Mouse (Mus musculus) stomach, embryonic 14.5 days (tissue): ENCODE results near the gene Olfr170. TPM values are rescaled to one million over a fixed set of nuclear protein-coding genes. Genes with fewer than 3 reads are reported as not detected.
"Not testable (repeated sequence)": the region's sequence is repeated elsewhere in the genome, so short reads cannot be mapped to it uniquely, and the experiment has no call there.

Experiments used
- ATAC-seq: fragments of 200-750 bp; cut with Nextera tagmentation; 2 replicates; pipeline ENCODE4 v1.8.0; 2017; ENCODE audit warnings: low read depth, moderate TSS enrichment; ENCODE audit not compliant: insufficient number of reproducible peaks, insufficient read depth, low FRiP score
- H3K27ac ChIP-seq: fragments of 300-500 bp; sonication (generic); 2 replicates; pipeline ENCODE4 v1.5.1; 2014; ENCODE audit warnings: mild to moderate bottlenecking, low read length, moderate library complexity, mixed read lengths
- H3K27me3 ChIP-seq: fragments of 300-500 bp; sonication (generic); 2 replicates; pipeline ENCODE4 v1.6.1; 2014; ENCODE audit warnings: low read length, control low read depth, mixed read lengths; ENCODE audit not compliant: control insufficient read depth, insufficient read depth
- H3K36me3 ChIP-seq: fragments of 300-500 bp; sonication (generic); 2 replicates; pipeline ENCODE4 v1.6.1; 2014; ENCODE audit warnings: mild to moderate bottlenecking, control low read depth, low read length, moderate library complexity, mixed read lengths; ENCODE audit not compliant: control insufficient read depth, insufficient read depth
- H3K4me1 ChIP-seq: fragments of 300-500 bp; sonication (generic); 2 replicates; pipeline ENCODE4 v1.6.1; 2014; ENCODE audit warnings: low read length, control low read depth, mixed read lengths; ENCODE audit not compliant: control insufficient read depth, insufficient read depth
- H3K4me2 ChIP-seq: fragments of 300-500 bp; sonication (generic); replicated peaks from 2 replicates; pipeline ENCODE4 v1.6.1; 2014; ENCODE audit warnings: low read depth, low read length, control low read depth
- H3K4me3 ChIP-seq: fragments of 300-500 bp; sonication (generic); 2 replicates; pipeline ENCODE4 v1.5.1; 2014; ENCODE audit warnings: low read depth, low read length, control low read depth
- H3K9ac ChIP-seq: fragments of 300-500 bp; sonication (generic); replicated peaks from 2 replicates; pipeline ENCODE4 v1.6.1; 2014; ENCODE audit warnings: low read depth, mild to moderate bottlenecking, control low read depth, low read length, moderate library complexity, mixed read lengths
- H3K9me3 ChIP-seq: fragments of 300-500 bp; sonication (generic); 2 replicates; pipeline ENCODE4 v1.6.1; 2016; ENCODE audit warnings: low read depth, low read length, control low read depth; ENCODE audit not compliant: control insufficient read depth
- WGBS: fragments of 180-500 bp; shearing (Covaris S2); extraction: QIAGEN DNeasy Blood & Tissue Kit; methylation state at CpG from one replicate; pipeline ENCODE4 v1.1.7; 2014; 5-methylcytosine and 5-hydroxymethylcytosine counted together
- polyA plus RNA-seq: library from polyadenylated mRNA; unstranded; fragments of >200 nt; fragmentation: Nextera tagmentation; extraction: Ambion mirVana; gene quantifications from 2 replicates; pipeline ENCODE4 v1.2.1, GENCODE M21; 2014

The Olfr170 gene
- polyA plus RNA-seq = not detected in 2 replicates

DNA sequence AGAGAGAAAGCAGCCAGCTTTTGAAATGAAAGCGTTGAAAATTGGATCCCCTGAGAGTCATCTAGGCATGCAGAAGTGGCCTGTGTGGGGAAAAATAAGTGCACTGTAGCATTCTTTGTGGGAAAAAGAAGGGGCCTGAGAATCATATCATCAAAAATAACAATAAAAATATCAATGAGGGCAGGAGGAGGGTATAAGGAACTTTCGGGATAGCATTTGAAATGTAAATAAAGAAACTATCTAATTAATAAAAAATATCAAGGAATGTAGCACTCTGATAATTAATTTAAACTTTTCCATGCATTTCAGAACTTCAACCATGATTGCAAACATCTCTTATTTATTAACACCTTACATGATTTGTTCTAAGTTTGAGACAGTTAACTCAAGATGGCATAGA, at the start of gene Olfr170:
TSS of gene Olfr170 (minus strand) at position 101 of the 400 bp plus-strand sequence.
- H3K9ac ChIP-seq, ATAC-seq, H3K27me3 ChIP-seq, H3K9me3 ChIP-seq, H3K4me2 ChIP-seq, H3K4me1 ChIP-seq, H3K36me3 ChIP-seq, H3K27ac ChIP-seq, H3K4me3 ChIP-seq: not testable (repeated sequence)
- WGBS = 93% methylated on average over 2 of the region's 2 CpGs

GRCm38 (mm10) chr16:19629816-19630215, 18.1 kb upstream of the Olfr170 start, which contains the start of gene Olfr171:
TSS of gene Olfr171 (minus strand) at chr16:19629916.
- Histone ChIP-seq H3K4me1 (no peaks in the 10 kb centered on the region), H3K4me2 (no peak within 1 kb of the TSS), H3K4me3 (no peak within 1 kb of the TSS), H3K36me3 (no peaks in the 10 kb centered on the region), H3K9me3 (no peaks in the 10 kb centered on the region), H3K9ac (no peak within 1 kb of the TSS), H3K27ac (no peak within 1 kb of the TSS), H3K27me3 (no peaks in the 10 kb centered on the region)
- no peak for ATAC-seq
- WGBS = 71% methylated on average over 1 of the region's 1 CpGs

DNA sequence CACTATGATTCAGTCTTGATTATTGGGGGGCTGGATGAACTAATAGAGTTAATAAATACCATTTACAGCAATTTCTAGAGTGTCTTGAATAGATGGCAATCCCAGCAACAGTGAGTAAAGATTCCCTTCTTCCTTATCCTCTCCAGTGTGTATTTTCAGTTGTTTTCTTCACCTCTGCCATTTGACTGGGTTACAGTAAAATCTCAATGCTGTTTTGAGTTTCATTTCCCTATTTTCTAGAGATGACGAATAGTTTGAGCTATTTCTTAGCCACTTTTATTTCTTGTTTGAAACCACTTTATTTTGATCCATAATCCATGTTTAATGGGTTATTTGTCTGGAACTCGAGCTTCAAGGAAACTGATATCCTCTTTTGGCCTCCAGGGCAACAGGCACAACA, 8.5 kb downstream of the Olfr170 start:
- no peaks in the 10 kb centered on the region for H3K4me1 ChIP-seq
- no peak for ATAC-seq
- WGBS = 58% methylated on average over 2 of the region's 2 CpGs
- no peak overlapping the region for H3K4me2 ChIP-seq
- H3K4me3 ChIP-seq = no peak overlapping the region
- no peaks in the 10 kb centered on the region for H3K9me3 ChIP-seq
- H3K9ac ChIP-seq = no peak overlapping the region
- H3K27ac ChIP-seq = no peak overlapping the region
- H3K27me3 ChIP-seq = no peaks in the 10 kb centered on the region
- no peaks in the 10 kb centered on the region for H3K36me3 ChIP-seq

GRCm38 (mm10) chr16:19571709-19572108, 40.0 kb downstream of the Olfr170 start, which contains the start of gene Olfr169:
TSS of gene Olfr169 (minus strand) at chr16:19571809.
- WGBS = 87% methylated on average over 2 of the region's 2 CpGs
- ATAC-seq, H3K9me3 ChIP-seq: not testable (repeated sequence)

More at GRCm38 (mm10) chr16:19571709-19572108, 40.0 kb downstream of the Olfr170 start, which contains the start of gene Olfr169:
- H3K4me1 ChIP-seq, H3K9ac ChIP-seq, H3K4me3 ChIP-seq, H3K4me2 ChIP-seq, H3K27ac ChIP-seq, H3K27me3 ChIP-seq, H3K36me3 ChIP-seq: not testable (repeated sequence)

Other genes with a start within 250 kb of the Olfr170 start
- gene Olfr165, start 188.7 kb downstream of the Olfr170 start, polyA plus RNA-seq = not detected in 2 replicates
- not detected in 2 replicates for gene Olfr166, start 128.2 kb downstream of the Olfr170 start, polyA plus RNA-seq
- not detected in 2 replicates for gene Olfr167, start 89.6 kb downstream of the Olfr170 start, polyA plus RNA-seq
- gene Olfr168, start 76.3 kb downstream of the Olfr170 start, polyA plus RNA-seq = not detected in 2 replicates
- not detected in 2 replicates for gene Olfr169, start 40.1 kb downstream of the Olfr170 start, polyA plus RNA-seq
- not detected in 2 replicates for gene Olfr171, start 18.0 kb upstream of the Olfr170 start, polyA plus RNA-seq
- not detected in 2 replicates for gene Lamp3, start 94.5 kb upstream of the Olfr170 start, polyA plus RNA-seq
- gene B3gnt5, start 148.3 kb upstream of the Olfr170 start, polyA plus RNA-seq = 24.3 TPM in 2 replicates